Mouse (Mus musculus): ENCODE results near the gene Il2rg. TPM values are rescaled to one million over a fixed set of nuclear protein-coding genes. Genes with fewer than 3 reads are reported as not detected.

Gene Il2rg
- polyA plus RNA-seq (2012; rRNA removed): 5.0 and 6.7 TPM in 2 replicates

DNA sequence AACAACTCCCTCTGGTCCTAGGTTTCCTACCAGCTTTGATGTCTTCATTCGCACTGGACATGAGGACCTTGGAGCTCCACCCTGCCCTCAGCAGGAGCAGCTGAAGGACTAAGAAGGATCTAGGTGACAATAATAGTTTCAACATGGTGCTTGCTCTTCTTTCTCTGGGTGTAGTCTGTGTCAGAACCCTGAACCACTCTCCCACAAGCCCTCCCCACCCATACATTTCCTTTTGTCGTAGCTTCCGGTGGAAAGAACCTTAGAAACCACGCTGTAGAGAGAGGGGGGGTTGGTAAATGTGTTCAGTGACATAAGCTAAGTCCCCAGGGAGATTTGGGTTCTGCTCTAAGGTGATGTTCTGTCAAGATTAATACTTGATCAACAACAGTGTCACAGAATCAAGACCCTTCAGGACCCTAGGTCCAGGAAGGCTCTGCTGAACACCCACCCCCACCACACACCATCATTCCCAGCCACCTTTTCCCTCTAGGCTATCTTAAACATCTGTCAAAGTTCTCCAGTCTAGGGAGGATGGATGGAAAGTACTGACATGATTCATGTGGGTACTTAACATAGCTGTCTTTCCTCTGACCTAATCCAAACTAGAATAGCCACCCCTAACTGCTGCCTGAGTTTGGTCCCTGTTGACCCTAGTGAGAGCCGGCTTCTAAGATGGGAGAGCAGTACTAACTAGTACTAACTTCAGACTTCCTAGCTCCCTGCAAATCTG, at the start of gene Il2rg:
Gene Il2rg, minus strand, starts transcription at position 231 of the 730 bp plus-strand sequence.

DNA sequence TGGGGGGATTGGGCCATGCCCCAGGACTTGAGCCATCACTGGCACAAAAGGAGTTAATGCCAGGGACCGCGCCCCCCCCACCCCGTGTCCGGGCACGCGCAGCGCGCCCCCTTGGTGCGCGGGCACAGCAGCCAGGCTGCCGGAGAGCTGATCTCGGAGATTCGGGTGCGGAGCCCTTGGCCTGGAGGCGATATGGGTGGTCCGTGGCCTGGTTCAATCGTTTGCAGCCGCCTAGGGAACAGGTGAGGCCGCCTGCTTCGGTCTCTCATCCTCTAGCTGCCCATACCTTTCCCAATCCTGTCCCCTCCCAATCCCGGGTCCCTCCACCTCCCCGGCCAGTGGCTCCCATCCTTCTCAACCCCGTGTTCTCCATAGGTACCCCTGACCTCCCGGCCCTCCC, 31.0 kb upstream of the Il2rg start, which contains the start of gene Nlgn3:
Gene Nlgn3, plus strand, starts transcription at position 114 of the 400 bp plus-strand sequence.

DNA sequence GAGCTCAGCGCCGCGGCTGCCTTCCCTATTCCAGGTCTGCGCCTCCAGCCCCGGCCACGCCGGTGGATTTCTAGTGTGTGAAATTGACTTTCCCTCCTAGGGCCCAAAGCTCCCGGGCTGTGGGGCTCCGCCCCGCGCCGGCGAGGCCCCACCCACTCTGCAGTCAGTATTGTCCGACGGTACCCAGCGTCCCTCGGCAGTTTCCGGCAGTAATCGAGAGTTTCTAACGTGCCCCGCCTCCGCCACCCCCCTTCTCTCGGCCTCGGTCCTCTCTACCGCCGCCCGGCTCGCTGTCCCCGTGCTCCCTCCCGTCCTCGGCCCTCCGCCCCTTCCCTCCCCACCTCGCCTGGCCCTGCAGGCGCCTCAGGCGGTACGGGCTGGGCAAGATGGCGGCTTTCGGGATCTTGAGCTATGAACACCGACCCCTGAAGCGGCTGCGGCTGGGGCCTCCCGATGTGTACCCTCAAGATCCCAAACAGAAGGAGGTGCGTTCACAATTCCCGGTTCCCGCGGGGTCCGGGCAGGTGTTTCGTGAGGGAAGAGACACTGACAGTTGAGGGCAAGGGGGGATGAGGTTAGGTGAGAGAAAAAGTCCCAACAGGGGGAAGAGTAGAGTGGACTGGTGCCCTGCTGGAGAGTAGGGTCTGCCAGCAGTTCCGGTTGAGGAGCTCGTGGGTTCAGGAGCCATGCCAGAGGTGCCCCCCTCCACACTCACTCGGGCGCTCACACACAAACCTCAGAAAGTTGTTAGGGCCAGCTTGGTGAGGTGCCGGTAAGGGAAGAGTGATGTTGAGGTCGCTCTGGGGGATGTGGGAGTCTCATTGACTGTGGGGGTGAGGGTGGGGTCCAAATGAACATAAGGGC, 6.1 kb upstream of the Il2rg start, which contains the start of gene Med12:
Gene Med12, plus strand, starts transcription at position 156 of the 864 bp plus-strand sequence.

GRCm38 (mm10) chrX:101268755-101269124, 685 bp upstream of the Il2rg start, which contains the start of gene Gm20489:
Gm20489 (minus strand) TSS chrX:101269023.

DNA sequence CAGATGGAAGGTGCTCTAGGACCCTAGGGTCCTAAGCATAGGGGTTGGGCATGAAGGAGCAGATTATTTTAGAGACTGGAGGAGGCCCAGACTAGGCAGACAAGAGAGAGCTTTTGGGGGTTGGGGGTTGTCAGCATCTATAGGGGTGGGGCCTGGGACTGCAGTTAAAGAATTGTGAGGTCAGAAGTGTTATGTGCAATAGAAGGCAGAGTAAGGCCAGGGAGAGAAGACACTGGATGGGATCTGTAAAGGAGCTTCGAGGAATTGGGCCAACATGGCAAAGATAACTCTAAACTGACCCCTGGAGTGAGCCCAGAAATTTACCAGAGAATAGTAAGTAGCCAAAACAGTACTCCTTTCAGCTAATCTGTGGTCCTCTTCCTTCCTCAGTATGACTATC, 4.2 kb downstream of the Il2rg start, which contains the start of gene Gm614:
Gene Gm614, minus strand, starts transcription at position 101 of the 400 bp plus-strand sequence.

GRCm38 (mm10) chrX:101253952-101254729, 13.9 kb downstream of the Il2rg start, which contains the start of gene Foxo4:
Foxo4 (plus strand) TSS chrX:101254528.

GRCm38 (mm10) chrX:101221834-101222795, 45.9 kb downstream of the Il2rg start, which contains the start of gene Snx12:
Snx12 (minus strand) TSS chrX:101222563.

Other genes with a start within 250 kb of the Il2rg start
- not detected in 2 replicates for gene Tex11, start 208.6 kb downstream of the Il2rg start, polyA plus RNA-seq (2012; rRNA removed)
- gene Slc7a3, start 182.2 kb downstream of the Il2rg start, polyA plus RNA-seq (2012; rRNA removed): 3.9 and 5.6 TPM in 2 replicates
- gene Snx12, start 45.7 kb downstream of the Il2rg start, polyA plus RNA-seq (2012; rRNA removed): 10.1 and 11.9 TPM in 2 replicates
- 47.3 and 51.5 TPM in 2 replicates for gene Foxo4, start 13.7 kb downstream of the Il2rg start, polyA plus RNA-seq (2012; rRNA removed)
- gene Gm614, start 4.3 kb downstream of the Il2rg start, polyA plus RNA-seq (2012; rRNA removed): not detected in 2 replicates
- gene Gm20489, start 768 bp upstream of the Il2rg start, polyA plus RNA-seq (2012; rRNA removed): not detected in 2 replicates
- 105 and 201 TPM in 2 replicates for gene Med12, start 5.8 kb upstream of the Il2rg start, polyA plus RNA-seq (2012; rRNA removed)
- 0.42 and 0.56 TPM in 2 replicates for gene Nlgn3, start 30.9 kb upstream of the Il2rg start, polyA plus RNA-seq (2012; rRNA removed)
- gene Gjb1, start 108.1 kb upstream of the Il2rg start, polyA plus RNA-seq (2012; rRNA removed): 4.3 and 4.8 TPM in 2 replicates
- 83.2 and 114 TPM in 2 replicates for gene Zmym3, start 152.6 kb upstream of the Il2rg start, polyA plus RNA-seq (2012; rRNA removed)
- 116 and 152 TPM in 2 replicates for gene Nono, start 161.1 kb upstream of the Il2rg start, polyA plus RNA-seq (2012; rRNA removed)
- gene Itgb1bp2, start 180.8 kb upstream of the Il2rg start, polyA plus RNA-seq (2012; rRNA removed): 0.23 TPM in 1 of 2 replicates, not detected in the other

Measured in ovary, adult 2 months (tissue).